Mouse (Mus musculus): ENCODE measurements at regions not wholly inside any gene's neighbourhood (a gene's known extent, or its start where the extent isn't known, plus 50 kb on each side); places are given as distances from the start of the nearest gene placed in this dataset.

- Histone ChIP-seq H3K4me1 (no peaks in the 10 kb centered on the region), H3K4me3 (no peak overlapping the region), H3K36me3 (no peaks in the 10 kb centered on the region), H3K4me2 (no peak overlapping the region), H3K27me3 (replicated peaks) (no peaks in the 10 kb centered on the region), H3K9me3 (replicated peaks) (no peaks in the 10 kb centered on the region), H3K27ac (no peak overlapping the region), H3K9ac (no peak overlapping the region)
- 63% methylated on average over 10 of the region's 10 CpGs for WGBS (ENCODE audit: insufficient replicate concordance)
- ATAC-seq: no peak
Measured at GRCm38 (mm10) chr8:103148447-103148846, 363.0 kb upstream of the Cdh11 start.

GRCm38 (mm10) chr8:103166623-103167316 lies 381.3 kb upstream of the Cdh11 start:
- no peak for ATAC-seq
- no peaks in the 10 kb centered on the region for H3K27me3 ChIP-seq (replicated peaks)
- 64% methylated on average over 7 of the region's 7 CpGs for WGBS (ENCODE audit: insufficient replicate concordance)
- no peak overlapping the region for H3K27ac ChIP-seq
- no peaks in the 10 kb centered on the region for H3K9me3 ChIP-seq (replicated peaks)
- H3K9ac ChIP-seq: no peak overlapping the region
- H3K36me3 ChIP-seq: no peaks in the 10 kb centered on the region
- H3K4me3 ChIP-seq: no peak overlapping the region
- H3K4me1 ChIP-seq: no peaks in the 10 kb centered on the region
- H3K4me2 ChIP-seq: no peak overlapping the region

- Histone ChIP-seq H3K4me2 (no peak overlapping the region), H3K9ac (no peak overlapping the region), H3K36me3 (no peaks in the 10 kb centered on the region), H3K27ac (no peak overlapping the region), H3K4me1 (no peaks in the 10 kb centered on the region), H3K4me3 (no peak overlapping the region), H3K27me3 (replicated peaks) (no peaks in the 10 kb centered on the region), H3K9me3 (replicated peaks) (no peaks in the 10 kb centered on the region)
- no peak for ATAC-seq
- 58% methylated on average over 3 of the region's 3 CpGs for WGBS (ENCODE audit: insufficient replicate concordance)
Measured at GRCm38 (mm10) chr8:103173313-103173712, 387.9 kb upstream of the Cdh11 start.

GRCm38 (mm10) chr8:103173803-103174429 lies 388.5 kb upstream of the Cdh11 start:
- Histone ChIP-seq H3K4me2 (no peak overlapping the region), H3K9me3 (replicated peaks) (no peaks in the 10 kb centered on the region), H3K9ac (no peak overlapping the region), H3K4me3 (no peak overlapping the region), H3K4me1 (no peaks in the 10 kb centered on the region), H3K27ac (no peak overlapping the region), H3K27me3 (replicated peaks) (no peaks in the 10 kb centered on the region), H3K36me3 (no peaks in the 10 kb centered on the region)
- ATAC-seq: no peak
- 70% methylated on average over 5 of the region's 5 CpGs for WGBS (ENCODE audit: insufficient replicate concordance)

GRCm38 (mm10) chr8:103180661-103181060 lies 395.2 kb upstream of the Cdh11 start:
- H3K27ac ChIP-seq: no peak overlapping the region
- no peak overlapping the region for H3K9ac ChIP-seq
- no peaks in the 10 kb centered on the region for H3K36me3 ChIP-seq
- H3K4me3 ChIP-seq: no peak overlapping the region
- ATAC-seq: no peak
- no peak overlapping the region for H3K4me2 ChIP-seq
- H3K4me1 ChIP-seq: no peaks in the 10 kb centered on the region
- H3K9me3 ChIP-seq (replicated peaks): no peaks in the 10 kb centered on the region
- H3K27me3 ChIP-seq (replicated peaks): no peaks in the 10 kb centered on the region

- no peaks in the 10 kb centered on the region for H3K4me1 ChIP-seq
- no peak overlapping the region for H3K4me3 ChIP-seq
- WGBS (ENCODE audit: insufficient replicate concordance): 63% methylated on average over 8 of the region's 8 CpGs
- no peak for ATAC-seq
- H3K4me2 ChIP-seq: no peak overlapping the region
- no peak overlapping the region for H3K9ac ChIP-seq
- no peaks in the 10 kb centered on the region for H3K9me3 ChIP-seq (replicated peaks)
- H3K27me3 ChIP-seq (replicated peaks): no peaks in the 10 kb centered on the region
- no peak overlapping the region for H3K27ac ChIP-seq
- H3K36me3 ChIP-seq: no peaks in the 10 kb centered on the region
Measured at GRCm38 (mm10) chr8:103188720-103189498, 403.5 kb upstream of the Cdh11 start.

GRCm38 (mm10) chr8:103198251-103198650 lies 412.8 kb upstream of the Cdh11 start:
- no peaks in the 10 kb centered on the region for H3K27me3 ChIP-seq (replicated peaks)
- no peak for ATAC-seq
- H3K4me1 ChIP-seq: no peaks in the 10 kb centered on the region
- H3K9me3 ChIP-seq (replicated peaks): no peaks in the 10 kb centered on the region
- H3K27ac ChIP-seq: no peak overlapping the region
- 42% methylated on average over 3 of the region's 3 CpGs for WGBS (ENCODE audit: insufficient replicate concordance)
- no peaks in the 10 kb centered on the region for H3K36me3 ChIP-seq
- H3K4me2 ChIP-seq: no peak overlapping the region
- no peak overlapping the region for H3K9ac ChIP-seq
- H3K4me3 ChIP-seq: no peak overlapping the region

GRCm38 (mm10) chr8:103199696-103200615 lies 414.5 kb upstream of the Cdh11 start:
- H3K4me1 ChIP-seq: no peaks in the 10 kb centered on the region
- no peak overlapping the region for H3K4me3 ChIP-seq
- no peak overlapping the region for H3K9ac ChIP-seq
- WGBS (ENCODE audit: insufficient replicate concordance): 64% methylated on average over 11 of the region's 11 CpGs
- no peaks in the 10 kb centered on the region for H3K36me3 ChIP-seq
- H3K27ac ChIP-seq: no peak overlapping the region
- ATAC-seq: no peak
- H3K9me3 ChIP-seq (replicated peaks): no peaks in the 10 kb centered on the region
- no peak overlapping the region for H3K4me2 ChIP-seq
- H3K27me3 ChIP-seq (replicated peaks): no peaks in the 10 kb centered on the region

- no peak for ATAC-seq
- WGBS (ENCODE audit: insufficient replicate concordance): 43% methylated on average over 1 of the region's 1 CpGs
- Histone ChIP-seq H3K4me3 (no peak overlapping the region), H3K27me3 (replicated peaks) (no peaks in the 10 kb centered on the region), H3K36me3 (no peaks in the 10 kb centered on the region), H3K9ac (no peak overlapping the region), H3K4me1 (no peaks in the 10 kb centered on the region), H3K9me3 (replicated peaks) (no peaks in the 10 kb centered on the region), H3K4me2 (no peak overlapping the region), H3K27ac (no peak overlapping the region)
Measured at GRCm38 (mm10) chr8:103203710-103204109, 418.3 kb upstream of the Cdh11 start.

GRCm38 (mm10) chr8:103214606-103215005 lies 429.2 kb upstream of the Cdh11 start:
- H3K4me3 ChIP-seq: no peak overlapping the region
- H3K27ac ChIP-seq: no peak overlapping the region
- ATAC-seq: no peak
- H3K36me3 ChIP-seq: no peaks in the 10 kb centered on the region
- no peaks in the 10 kb centered on the region for H3K9me3 ChIP-seq (replicated peaks)
- 42% methylated on average over 2 of the region's 2 CpGs for WGBS (ENCODE audit: insufficient replicate concordance)
- H3K4me2 ChIP-seq: no peak overlapping the region
- no peaks in the 10 kb centered on the region for H3K4me1 ChIP-seq
- no peak overlapping the region for H3K9ac ChIP-seq
- no peaks in the 10 kb centered on the region for H3K27me3 ChIP-seq (replicated peaks)

- H3K4me3 ChIP-seq: no peak overlapping the region
- no peak overlapping the region for H3K27ac ChIP-seq
- no peaks in the 10 kb centered on the region for H3K27me3 ChIP-seq (replicated peaks)
- 60% methylated on average over 9 of the region's 9 CpGs for WGBS (ENCODE audit: insufficient replicate concordance)
- H3K4me2 ChIP-seq: no peak overlapping the region
- no peak for ATAC-seq
- H3K36me3 ChIP-seq: no peaks in the 10 kb centered on the region
- H3K9me3 ChIP-seq (replicated peaks): no peaks in the 10 kb centered on the region
- H3K4me1 ChIP-seq: no peaks in the 10 kb centered on the region
- no peak overlapping the region for H3K9ac ChIP-seq
Measured at GRCm38 (mm10) chr8:103230741-103231475, 445.5 kb upstream of the Cdh11 start.
